Mouse (Mus musculus) ZHBTc4 (cell line): ENCODE data around the gene Rbpj.

ENCODE experiments used
- DNase-seq: peaks from one replicate; pipeline ENCODE4 v3.0.0-alpha.2; 2011; ENCODE audit warnings: low read depth, low spot score

The Rbpj gene

GRCm38 (mm10) chr5:53670321-53670938 lies 204.5 kb downstream of the Rbpj start:
- DNase-seq, result peak; percentile 67

- DNase-seq, result peak; percentile 99
Measured at GRCm38 (mm10) chr5:53671507-53671906, 205.6 kb downstream of the Rbpj start.

- DNase-seq, result peak; percentile 95
Measured at GRCm38 (mm10) chr5:53672352-53672751, 206.4 kb downstream of the Rbpj start.

- DNase-seq, result peak; percentile 85
Measured at GRCm38 (mm10) chr5:53673493-53674150, 207.7 kb downstream of the Rbpj start.

GRCm38 (mm10) chr5:53676671-53677070 lies 210.7 kb downstream of the Rbpj start:
- DNase-seq, result no peak

- no peak for DNase-seq
Measured at GRCm38 (mm10) chr5:53678036-53678767, 212.2 kb downstream of the Rbpj start.

GRCm38 (mm10) chr5:53679651-53680050 lies 213.7 kb downstream of the Rbpj start:
- DNase-seq, result no peak

GRCm38 (mm10) chr5:53683916-53684315 lies 218.0 kb downstream of the Rbpj start:
- DNase-seq, result no peak

GRCm38 (mm10) chr5:53684417-53684816 lies 218.5 kb downstream of the Rbpj start:
- DNase-seq, result no peak

GRCm38 (mm10) chr5:53685623-53686022 lies 219.7 kb downstream of the Rbpj start:
- DNase-seq, result no peak

GRCm38 (mm10) chr5:53686379-53686778 lies 220.4 kb downstream of the Rbpj start:
- DNase-seq, result no peak

GRCm38 (mm10) chr5:53688326-53688725 lies 222.4 kb downstream of the Rbpj start:
- no peak for DNase-seq

- no peak for DNase-seq
Measured at GRCm38 (mm10) chr5:53691577-53691976, 225.6 kb downstream of the Rbpj start.

- no peak for DNase-seq
Measured at GRCm38 (mm10) chr5:53692100-53692499, 226.1 kb downstream of the Rbpj start.

- no peak for DNase-seq
Measured at GRCm38 (mm10) chr5:53692662-53693061, 226.7 kb downstream of the Rbpj start.

GRCm38 (mm10) chr5:53696701-53697100 lies 230.7 kb downstream of the Rbpj start:
- DNase-seq, result no peak

GRCm38 (mm10) chr5:53697794-53698193 lies 231.8 kb downstream of the Rbpj start:
- no peak for DNase-seq

GRCm38 (mm10) chr5:53702686-53703085 lies 236.7 kb downstream of the Rbpj start:
- no peak for DNase-seq
